Mouse (Mus musculus) effector memory CD4-positive, alpha-beta T cell, adult 5 months (primary cell): ENCODE data around the gene Pdia5. TPM values are rescaled to one million over a fixed set of nuclear protein-coding genes. Genes with fewer than 3 reads are reported as not detected.

ENCODE experiments used
- polyA plus RNA-seq: library from polyadenylated mRNA; unstranded; fragments of 100-300 nt; shearing (Covaris generic); gene quantifications from one replicate; pipeline ENCODE4 v1.2.1, GENCODE M21; 2017

The Pdia5 gene
- polyA plus RNA-seq = not detected

GRCm38 (mm10) chr16:35490231-35491070, at the start of gene Pdia5:
Pdia5 (minus strand) TSS chr16:35490873.

GRCm38 (mm10) chr16:35363150-35364062, 127.3 kb downstream of the Pdia5 start, which contains the start of gene Sec22a:
Sec22a (minus strand) TSS chr16:35363918.

Other genes with a start within 250 kb of the Pdia5 start
- gene Sec22a, start 127.0 kb downstream of the Pdia5 start, polyA plus RNA-seq = 23.6 TPM
- not detected for gene Sema5b, start 50.3 kb upstream of the Pdia5 start, polyA plus RNA-seq